In genomic region chr19:44301176-44301575, GRCm38 (mm10) we compare ENCODE assay signal across 9 mouse cellular contexts. TPM values are rescaled to one million over a fixed set of nuclear protein-coding genes. Genes with fewer than 3 reads are reported as not detected.
DNase-seq lines count a peak whose midpoint lies in the region; ATAC-seq and TF ChIP-seq lines count a peak whose summit lies in the region.
"Had no signal": no experiment of that assay in that cellular context is flagged by ENCODE, and none has a peak within 500 bp of the region (broad histone marks: within the 10 kb centered on the region; RNA-seq: fewer than 3 reads in every experiment).

No protein-coding gene starts in this region.

- H3K27me3 ChIP-seq in liver, embryonic 14.5 days (ENCODE audit: control insufficient read depth, insufficient read depth, low read length), result no peaks in the 10 kb centered on the region
- H3K27me3 ChIP-seq: midbrain, embryonic 12.5 days had no signal

- no peak for TF ChIP-seq CTCF in liver, embryonic 14.5 days (IDR thresholded peaks at IDR 0.05; ENCODE audit: low read depth)

- peaks cover 43 to 52% of the 10 kb centered on the region in 2 experiments for H3K4me1 ChIP-seq in liver, embryonic 14.5 days (replicated peaks; ENCODE audit: control insufficient read depth in 2 of 2, insufficient read depth in 2 of 2, low read length in 1 of 2)

- H3K36me3 ChIP-seq in liver, embryonic 14.5 days (replicated peaks; ENCODE audit: control insufficient read depth, insufficient read depth, low read depth), result peaks cover 91% of the 10 kb centered on the region

- H3K4me3 ChIP-seq in liver, embryonic 14.5 days (ENCODE audit: insufficient read depth in 1 of 2, low read depth in 2 of 2, low read length in 2 of 2), result no peak overlapping the region
- H3K4me3 ChIP-seq: midbrain, embryonic 12.5 days had no signal

- no peak overlapping the region; the same call in 1 of the 2 replicates for H3K9ac ChIP-seq in liver, embryonic 14.5 days (replicated peaks)
- H3K9ac ChIP-seq: midbrain, embryonic 12.5 days had no signal

- no peak for ATAC-seq in cerebellum, adult (ENCODE audit: insufficient number of reproducible peaks, low FRiP score, low TSS enrichment)
- peak; percentile 70 for ATAC-seq in erythroblast, adult 5-6 weeks (replicated peaks; ENCODE audit: low FRiP score, poor library complexity, severe bottlenecking)
- no peak for ATAC-seq in liver, embryonic 14.5 days (ENCODE audit: insufficient read depth)

- WGBS in liver, embryonic 14.5 days (ENCODE audit: insufficient replicate concordance), result 73% methylated on average over 16 of the region's 16 CpGs

- H3K27ac ChIP-seq in liver, embryonic 14.5 days, result peak overlapping the region; percentile 53
- H3K27ac ChIP-seq: midbrain, embryonic 12.5 days had no signal

- peak overlapping the region; percentile 33 for H3K4me2 ChIP-seq in liver, embryonic 14.5 days (ENCODE audit: low read depth)

- no peaks in the 10 kb centered on the region for H3K9me3 ChIP-seq in liver, embryonic 14.5 days (ENCODE audit: control insufficient read depth, low read length)
- H3K9me3 ChIP-seq: midbrain, embryonic 12.5 days had no signal

- DNase-seq in cerebellum, postnatal 25 days, result peak; percentile 54 to 60
- DNase-seq in 3T3-L1 (ENCODE audit: low read depth, low spot score), result peak; percentile 86
- DNase-seq in liver, embryonic 14.5 days (ENCODE audit: low read depth in 3 of 3, low spot score in 3 of 3), result no peak
- no peak for DNase-seq in embryo, embryonic 10.5 days (ENCODE audit: low spot score)
- no peak for DNase-seq in adrenal gland, postnatal 14 days
- DNase-seq in kidney, adult 8-10 months, result no peak

- no peak for TF ChIP-seq EP300 in liver, embryonic 14.5 days (IDR thresholded peaks at IDR 0.05; ENCODE audit: low read depth)

RNA-seq across cellular contexts. Expression of gene Scd2, which starts 7.7 kb away (rescaled TPM):
- total RNA-seq in erythroblast, adult 5-6 weeks (2015; ENCODE audit: low replicate concordance), result 11.3 and 16.7 TPM in 2 replicates
- 17.3 and 20.9 TPM in 2 replicates for total RNA-seq in erythroblast, adult 5-6 weeks (2017; ENCODE audit: low replicate concordance)
- polyA plus RNA-seq in liver, embryonic 14.5 days (2012; rRNA removed), result 84.0 and 116 TPM in 2 replicates
- 80.4 and 95.4 TPM in 2 replicates for polyA plus RNA-seq in liver, embryonic 14.5 days (2014; fragmentation: Nextera tagmentation; extraction: Ambion mirVana)
- 337 and 408 TPM in 2 replicates for total RNA-seq in adrenal gland, postnatal 14 days (2021)

RNA-seq across cellular contexts. Expression of gene Scd4, which starts 31.7 kb away (rescaled TPM):
- total RNA-seq in erythroblast, adult 5-6 weeks (2015; ENCODE audit: low replicate concordance), result 0.38 TPM in 1 of 2 replicates, not detected in the other
- total RNA-seq in erythroblast, adult 5-6 weeks (2017; ENCODE audit: low replicate concordance), result not detected in 2 replicates
- polyA plus RNA-seq in liver, embryonic 14.5 days (2012; rRNA removed), result 0.04 and 0.08 TPM in 2 replicates
- polyA plus RNA-seq in liver, embryonic 14.5 days (2014; fragmentation: Nextera tagmentation; extraction: Ambion mirVana), result 0.09 TPM in 1 of 2 replicates, not detected in the other
- 2.2 and 2.9 TPM in 2 replicates for total RNA-seq in adrenal gland, postnatal 14 days (2021)

Comparison
In these comparisons a context has a peak if more than half of its experiments do, and no peak if none do; other contexts are left out.
1. DNase-seq: peak in cerebellum, postnatal 25 days (2 of 2) and 3T3-L1 (single experiment); none in liver, embryonic 14.5 days (0 of 3), embryo, embryonic 10.5 days (single experiment), adrenal gland, postnatal 14 days (single experiment) and kidney, adult 8-10 months (0 of 2).
2. RNA of gene Scd2, which starts 7.7 kb away (total RNA-seq): 337 to 408 TPM in adrenal gland, postnatal 14 days; 11.3 to 20.9 TPM in erythroblast, adult 5-6 weeks; every median in the first group is over 10 times any median in the second.